Mouse (Mus musculus) liver, embryonic 16.5 days (tissue): ENCODE measurements around the gene Caskin1. TPM values are rescaled to one million over a fixed set of nuclear protein-coding genes. Genes with fewer than 3 reads are reported as not detected.
A peak's percentile ranks its signal among the peaks of the same experiment; 100 is the strongest.

Experiments used
- ATAC-seq: fragments of 200-750 bp; cut with Nextera tagmentation; 2 replicates; pipeline ENCODE4 v1.8.0; 2017; ENCODE audit warnings: low read depth, mild to moderate bottlenecking, moderate number of reproducible peaks, moderate library complexity
- H3K27ac ChIP-seq: fragments of 300-500 bp; sonication (generic); 2 replicates; pipeline ENCODE4 v1.5.1; 2014; ENCODE audit warnings: mild to moderate bottlenecking, low read length
- H3K27me3 ChIP-seq: fragments of 300-500 bp; sonication (generic); 2 replicates; pipeline ENCODE4 v1.6.1; 2014; ENCODE audit warnings: low read depth, low read length, mixed read lengths; ENCODE audit not compliant: control insufficient read depth, insufficient read depth
- H3K36me3 ChIP-seq: fragments of 300-500 bp; sonication (generic); 2 replicates; pipeline ENCODE4 v1.6.1; 2014; ENCODE audit warnings: mild to moderate bottlenecking; ENCODE audit not compliant: control insufficient read depth, insufficient read depth
- H3K4me1 ChIP-seq: fragments of 300-500 bp; sonication (generic); 2 replicates; pipeline ENCODE4 v1.6.1; 2014; ENCODE audit warnings: low read depth, low read length, mixed read lengths; ENCODE audit not compliant: control insufficient read depth
- H3K4me2 ChIP-seq: fragments of 300-500 bp; sonication (generic); 2 replicates; pipeline ENCODE4 v1.6.1; 2014; ENCODE audit warnings: low read depth, low read length, mixed read lengths
- H3K4me3 ChIP-seq: fragments of 300-500 bp; sonication (generic); 2 replicates; pipeline ENCODE4 v1.5.1; 2014; ENCODE audit warnings: low read depth, mild to moderate bottlenecking, low read length
- H3K9ac ChIP-seq: fragments of 300-500 bp; sonication (generic); 2 replicates; pipeline ENCODE4 v1.6.1; 2014; ENCODE audit warnings: low read depth, low read length
- H3K9me3 ChIP-seq: fragments of 300-500 bp; sonication (generic); replicated peaks from 2 replicates; pipeline ENCODE4 v1.6.1; 2016; ENCODE audit warnings: low read length; ENCODE audit not compliant: control insufficient read depth
- WGBS: fragments of 180-500 bp; shearing (Covaris S2); extraction: QIAGEN DNeasy Blood & Tissue Kit; methylation state at CpG from one replicate; pipeline ENCODE4 v1.1.7; 2014; ENCODE audit not compliant: insufficient replicate concordance; 5-methylcytosine and 5-hydroxymethylcytosine counted together
- polyA plus RNA-seq: library from polyadenylated mRNA; unstranded; fragments of >200 nt; fragmentation: Nextera tagmentation; extraction: Ambion mirVana; gene quantifications from 2 replicates; pipeline ENCODE4 v1.2.1, GENCODE M21; 2015

The Caskin1 gene
- polyA plus RNA-seq, 1 experiment from 2014 or later, result 0.13 TPM

DNA sequence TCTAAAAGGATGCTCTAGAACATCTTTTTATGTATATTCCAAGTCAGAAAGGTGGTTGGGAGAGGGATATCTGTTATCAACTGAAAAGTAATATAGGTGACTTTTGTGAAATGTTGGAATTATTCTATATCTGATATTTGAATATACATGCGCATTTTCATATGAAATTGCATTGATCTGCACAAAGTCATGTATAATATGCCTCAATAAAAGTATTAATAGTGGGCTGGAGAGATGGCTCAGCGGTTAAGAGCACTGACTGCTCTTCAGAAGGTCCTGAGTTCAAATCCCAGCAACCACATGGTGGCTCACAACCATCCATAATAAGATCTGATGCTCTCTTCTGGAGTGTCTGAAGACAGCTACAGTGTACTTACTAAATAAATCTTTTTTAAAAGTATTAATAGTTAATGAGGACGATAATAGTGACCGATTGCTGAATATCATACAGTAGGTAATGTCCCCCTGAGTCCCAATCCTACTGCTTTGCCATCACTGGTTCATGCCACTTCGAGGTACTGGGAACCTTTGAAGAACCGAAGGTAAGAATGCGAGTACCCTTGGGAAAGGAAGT is 19.0 kb upstream of the Caskin1 start:
- H3K4me3 ChIP-seq, result peak overlapping the region; percentile 94
- H3K4me2 ChIP-seq, result peak overlapping the region; percentile 73
- ATAC-seq, result no peak
- H3K27me3 ChIP-seq, result no peaks in the 10 kb centered on the region
- H3K4me1 ChIP-seq, result peaks cover 23% of the 10 kb centered on the region
- H3K9me3 ChIP-seq, result no peaks in the 10 kb centered on the region
- WGBS, result 15% methylated on average over 7 of the region's 7 CpGs
- H3K27ac ChIP-seq, result peak overlapping the region; percentile 93
- peaks cover 14% of the 10 kb centered on the region for H3K36me3 ChIP-seq
- peak overlapping the region; percentile 71 for H3K9ac ChIP-seq

DNA sequence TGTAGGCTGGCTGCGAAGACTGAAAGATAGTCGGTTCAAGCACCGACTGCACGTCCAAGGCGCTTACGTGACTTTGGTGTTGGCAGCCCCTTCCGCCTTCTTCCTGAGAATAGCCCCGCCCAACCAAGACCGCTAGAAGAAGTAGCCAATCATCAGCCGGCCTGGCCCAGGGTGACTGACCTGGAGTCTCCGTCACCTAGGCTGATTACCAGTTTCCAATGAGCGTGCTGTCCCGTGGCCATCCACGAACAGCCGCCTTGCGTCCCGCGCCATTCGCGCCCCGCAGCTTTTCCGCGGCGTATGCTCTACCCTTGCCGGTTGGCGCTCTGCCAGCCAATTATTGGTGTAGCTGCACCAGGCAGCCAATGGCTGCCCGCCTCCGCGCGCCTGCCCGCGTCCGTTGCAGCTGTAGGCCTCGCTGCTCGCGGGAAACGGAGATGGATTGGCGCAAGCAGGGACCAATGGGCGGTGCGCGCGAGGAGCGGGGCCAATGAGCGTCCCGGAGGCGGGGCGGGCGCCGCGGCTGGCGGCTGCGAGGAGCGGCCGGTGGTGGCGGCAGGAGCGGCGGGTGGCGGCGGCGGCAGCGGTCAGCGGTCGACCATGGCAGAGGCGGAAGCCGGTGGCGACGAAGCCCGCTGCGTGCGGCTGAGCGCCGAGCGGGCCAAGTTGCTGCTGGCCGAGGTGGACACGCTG is 18.3 kb upstream of the Caskin1 start, which contains the start of the genes E4f1 and Pgp:
Gene E4f1 (minus strand): TSS at position 404 of the 693 bp plus-strand sequence.
Gene Pgp (plus strand): TSS at position 483 of the 693 bp plus-strand sequence.
- peak within 1 kb of the TSS; percentile 94 for H3K4me3 ChIP-seq
- no peaks in the 10 kb centered on the region for H3K27me3 ChIP-seq
- H3K9me3 ChIP-seq, result no peaks in the 10 kb centered on the region
- peaks cover 23% of the 10 kb centered on the region for H3K4me1 ChIP-seq
- peak within 1 kb of the TSS; percentile 96 for H3K9ac ChIP-seq
- peak within 1 kb of the TSS; percentile 91 for H3K4me2 ChIP-seq
- WGBS, result under 1% methylated on average over 75 of the region's 75 CpGs
- peak; percentile 98 for ATAC-seq
- H3K27ac ChIP-seq, result peak within 1 kb of the TSS; percentile 93
- peaks cover 15% of the 10 kb centered on the region for H3K36me3 ChIP-seq

DNA sequence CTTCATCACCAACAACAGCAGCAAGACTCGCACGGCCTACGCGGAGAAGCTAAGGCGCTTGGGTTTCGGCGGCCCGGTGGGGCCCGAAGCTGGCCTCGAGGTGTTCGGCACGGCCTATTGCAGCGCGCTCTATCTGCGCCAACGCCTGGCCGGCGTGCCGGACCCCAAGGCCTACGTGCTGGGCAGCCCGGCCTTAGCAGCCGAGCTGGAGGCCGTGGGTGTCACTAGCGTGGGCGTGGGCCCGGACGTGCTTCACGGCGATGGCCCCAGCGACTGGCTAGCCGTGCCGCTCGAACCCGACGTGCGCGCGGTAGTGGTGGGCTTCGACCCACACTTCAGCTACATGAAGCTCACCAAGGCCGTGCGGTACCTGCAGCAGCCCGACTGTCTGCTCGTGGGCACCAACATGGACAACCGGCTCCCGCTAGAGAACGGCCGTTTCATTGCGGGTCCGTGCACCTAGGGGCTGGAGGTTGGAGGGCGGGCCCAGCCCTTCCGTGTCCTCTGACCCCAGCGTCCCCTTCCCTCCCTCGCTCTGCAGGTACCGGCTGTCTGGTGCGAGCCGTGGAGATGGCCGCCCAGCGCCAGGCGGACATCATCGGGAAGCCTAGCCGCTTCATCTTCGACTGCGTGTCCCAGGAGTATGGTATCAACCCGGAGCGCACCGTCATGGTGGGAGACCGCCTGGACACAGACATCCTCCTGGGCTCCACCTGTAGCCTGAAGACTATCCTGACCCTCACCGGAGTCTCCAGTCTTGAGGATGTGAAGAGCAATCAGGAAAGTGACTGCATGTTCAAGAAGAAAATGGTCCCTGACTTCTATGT is 17.5 kb upstream of the Caskin1 start:
- WGBS, result under 1% methylated on average over 68 of the region's 68 CpGs
- peak overlapping the region; percentile 88 for H3K27ac ChIP-seq
- peak overlapping the region; percentile 94 for H3K4me3 ChIP-seq
- no peaks in the 10 kb centered on the region for H3K27me3 ChIP-seq
- peak overlapping the region; percentile 96 for H3K9ac ChIP-seq
- no peaks in the 10 kb centered on the region for H3K9me3 ChIP-seq
- ATAC-seq, result peak; percentile 16
- H3K36me3 ChIP-seq, result peaks cover 24% of the 10 kb centered on the region
- H3K4me2 ChIP-seq, result peak overlapping the region; percentile 91
- peaks cover 23% of the 10 kb centered on the region for H3K4me1 ChIP-seq

DNA sequence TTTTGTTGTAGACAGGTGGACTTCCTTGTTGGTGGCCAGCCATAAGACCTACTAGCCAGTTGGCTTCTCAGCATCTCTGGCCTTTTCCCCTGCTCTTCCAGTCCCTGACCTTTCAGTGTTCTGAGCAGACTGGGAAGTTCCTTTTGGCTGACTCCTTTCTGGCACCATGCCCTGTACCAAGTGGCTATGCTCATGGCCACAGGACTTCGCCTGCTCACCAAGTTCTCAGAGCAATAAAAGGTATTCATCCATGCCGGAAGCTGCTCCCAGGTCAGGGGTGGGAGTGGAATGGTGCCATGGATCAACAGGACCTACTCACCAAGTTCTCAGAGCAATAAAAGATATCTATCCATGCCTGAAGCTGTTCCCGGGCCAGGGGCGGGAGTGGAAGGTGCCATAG is 15.9 kb upstream of the Caskin1 start:
- H3K4me1 ChIP-seq, result peaks cover 23% of the 10 kb centered on the region
- peak overlapping the region; percentile 94 for H3K4me3 ChIP-seq
- no peak for ATAC-seq
- peaks cover 39% of the 10 kb centered on the region for H3K36me3 ChIP-seq
- H3K9me3 ChIP-seq, result no peaks in the 10 kb centered on the region
- H3K27me3 ChIP-seq, result no peaks in the 10 kb centered on the region
- H3K4me2 ChIP-seq, result peak overlapping the region; percentile 91
- H3K9ac ChIP-seq, result peak overlapping the region; percentile 96
- H3K27ac ChIP-seq, result no peak overlapping the region; the same call in 1 of the 2 replicates
- 75% methylated on average over 4 of the region's 4 CpGs for WGBS

DNA sequence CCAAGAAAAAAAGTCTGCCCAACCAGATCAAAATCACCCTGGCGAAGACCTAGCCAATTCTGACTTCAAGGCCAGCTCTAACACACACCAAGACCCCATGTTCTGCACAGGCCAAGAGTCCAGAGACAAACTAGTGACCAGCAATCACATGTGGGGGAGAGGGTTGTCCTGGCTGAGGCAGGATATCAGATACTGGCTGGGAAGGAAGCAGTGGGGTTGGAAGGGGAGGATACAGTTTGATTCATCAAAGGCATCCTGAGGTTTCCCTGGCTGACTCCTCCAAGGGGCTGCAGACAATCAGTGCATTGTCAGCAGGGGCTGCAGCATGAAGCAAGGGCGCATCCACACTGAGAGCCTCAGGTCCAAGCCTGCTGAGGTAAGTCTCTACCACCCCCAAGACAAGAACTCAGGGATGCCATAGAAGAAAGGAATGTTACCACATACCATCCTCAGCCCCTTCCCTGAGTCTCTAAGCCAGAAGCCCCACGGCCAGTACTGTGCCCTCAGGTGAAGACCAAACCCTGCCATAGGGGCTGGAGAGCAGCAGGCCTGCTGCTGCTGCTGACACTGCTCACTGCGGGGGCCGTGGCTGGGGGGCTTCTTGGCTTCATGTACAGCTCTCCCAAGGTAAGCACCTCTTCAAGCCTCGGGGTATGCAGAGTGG is 14.7 kb upstream of the Caskin1 start, which contains the start of gene Bricd5:
Gene Bricd5 (plus strand): TSS at position 273 of the 664 bp plus-strand sequence.
- ATAC-seq, result no peak
- no peak within 1 kb of the TSS for H3K27ac ChIP-seq
- H3K4me2 ChIP-seq, result peak within 1 kb of the TSS; percentile 91
- H3K9ac ChIP-seq, result no peak within 1 kb of the TSS; the same call in 1 of the 2 replicates
- no peaks in the 10 kb centered on the region for H3K9me3 ChIP-seq
- peaks cover 31% of the 10 kb centered on the region for H3K4me1 ChIP-seq
- no peaks in the 10 kb centered on the region for H3K27me3 ChIP-seq
- H3K4me3 ChIP-seq, result peak within 1 kb of the TSS; percentile 94
- H3K36me3 ChIP-seq, result peaks cover 39% of the 10 kb centered on the region
- WGBS, result 76% methylated on average over 6 of the region's 6 CpGs

DNA sequence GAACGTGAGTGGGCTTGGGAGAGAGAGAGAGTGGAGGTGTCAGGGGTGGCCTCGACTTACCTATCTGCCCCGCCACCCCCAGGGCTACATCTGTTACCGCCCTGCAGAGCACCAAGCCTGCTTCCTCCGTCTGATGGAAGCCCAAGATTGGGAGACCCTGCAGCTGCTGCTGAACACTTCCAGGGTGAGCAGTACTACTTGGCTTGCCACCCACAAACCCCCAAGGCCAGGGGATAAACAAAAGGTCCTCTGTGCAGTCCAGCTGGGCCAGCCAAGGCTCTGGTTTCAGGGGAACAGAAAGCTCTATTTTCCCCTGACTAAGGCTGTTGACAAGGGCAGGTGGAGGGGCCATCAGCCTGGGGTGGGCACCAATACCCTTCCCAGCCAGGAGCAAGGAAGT is 13.8 kb upstream of the Caskin1 start:
- Histone ChIP-seq H3K9me3 (no peaks in the 10 kb centered on the region), H3K36me3 (peaks cover 39% of the 10 kb centered on the region), H3K4me2 (no peak overlapping the region), H3K4me3 (no peak overlapping the region), H3K9ac (no peak overlapping the region), H3K27ac (no peak overlapping the region), H3K27me3 (no peaks in the 10 kb centered on the region), H3K4me1 (peaks cover 31% of the 10 kb centered on the region)
- no peak for ATAC-seq
- WGBS, result 70% methylated on average over 5 of the region's 5 CpGs

DNA sequence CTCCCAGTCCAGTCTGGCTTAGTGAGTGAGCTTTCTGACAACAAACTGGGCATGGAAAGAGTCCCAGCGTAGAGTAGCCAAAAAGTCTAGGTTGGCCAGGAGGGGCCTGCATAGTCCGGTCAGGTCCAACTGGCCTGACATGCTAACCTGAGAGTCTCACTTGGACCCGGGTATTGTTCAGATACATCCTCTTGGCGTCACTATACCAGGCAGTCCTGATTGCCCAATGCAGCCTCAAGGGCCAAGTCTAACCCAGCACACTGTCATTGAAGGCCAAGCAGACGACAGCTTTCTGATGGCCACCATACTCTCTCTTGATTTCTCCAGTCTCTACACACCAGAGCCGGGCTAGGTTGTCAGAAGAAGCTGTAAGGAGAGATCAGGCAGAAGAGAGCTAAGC is 12.8 kb upstream of the Caskin1 start:
- no peak overlapping the region for H3K4me3 ChIP-seq
- 82% methylated on average over 6 of the region's 6 CpGs for WGBS
- H3K36me3 ChIP-seq, result peaks cover 39% of the 10 kb centered on the region
- H3K4me1 ChIP-seq, result peaks cover 37% of the 10 kb centered on the region
- H3K4me2 ChIP-seq, result no peak overlapping the region
- H3K27ac ChIP-seq, result no peak overlapping the region
- no peak overlapping the region for H3K9ac ChIP-seq
- H3K27me3 ChIP-seq, result no peaks in the 10 kb centered on the region
- no peaks in the 10 kb centered on the region for H3K9me3 ChIP-seq
- ATAC-seq, result no peak

DNA sequence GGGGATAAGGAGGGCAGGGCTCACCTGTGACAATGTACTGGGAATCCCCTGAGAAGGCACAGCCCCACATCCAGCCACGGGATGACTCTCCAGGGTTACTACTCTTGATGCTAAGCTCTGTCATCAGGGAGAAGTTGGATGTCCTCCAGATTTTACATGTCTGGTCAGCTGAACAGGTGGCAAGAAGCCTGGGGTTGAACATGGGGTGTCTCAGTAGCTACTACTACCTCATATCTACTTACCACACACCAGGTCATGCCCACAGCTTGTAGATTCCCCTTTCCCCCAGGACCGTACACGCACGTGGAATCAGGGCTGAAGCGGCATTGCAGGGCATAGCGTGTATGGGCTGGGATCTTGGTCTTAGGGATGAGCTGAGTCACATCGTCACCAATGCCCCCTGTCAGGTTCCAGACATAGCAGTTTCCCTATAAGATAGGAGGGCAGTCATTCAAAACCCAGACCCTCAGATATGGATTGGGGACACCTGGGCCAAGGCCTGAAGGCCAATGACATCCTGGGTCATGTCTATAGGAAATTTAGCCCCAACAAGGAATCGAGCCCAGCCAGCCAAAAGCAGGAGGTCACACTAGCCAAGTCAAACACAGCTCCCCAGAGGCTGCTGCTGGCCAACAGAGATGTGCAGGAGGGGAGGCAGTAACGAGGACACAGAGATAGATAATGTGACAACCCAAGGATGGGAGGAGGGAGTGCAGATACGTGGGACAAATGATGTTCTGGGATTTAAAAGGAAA is 12.2 kb upstream of the Caskin1 start:
- Histone ChIP-seq H3K4me2 (no peak overlapping the region), H3K9me3 (no peaks in the 10 kb centered on the region), H3K27me3 (no peaks in the 10 kb centered on the region), H3K4me3 (no peak overlapping the region), H3K4me1 (peaks cover 35% of the 10 kb centered on the region), H3K36me3 (peaks cover 39% of the 10 kb centered on the region), H3K27ac (no peak overlapping the region), H3K9ac (no peak overlapping the region)
- WGBS, result 78% methylated on average over 10 of the region's 10 CpGs
- ATAC-seq, result no peak
